Comparison of ENCODE assay signal across 9 mouse cellular contexts in genomic region chr6:84584783-84585685, GRCm38 (mm10). TPM values are rescaled to one million over a fixed set of nuclear protein-coding genes. Genes with fewer than 3 reads are reported as not detected.
DNase-seq lines count a peak whose midpoint lies in the region; ATAC-seq and TF ChIP-seq lines count a peak whose summit lies in the region.
"Had no signal": no experiment of that assay in that cellular context is flagged by ENCODE, and none has a peak within 500 bp of the region (broad histone marks: within the 10 kb centered on the region; RNA-seq: fewer than 3 reads in every experiment).

No protein-coding gene starts in this region.

- WGBS in forebrain, embryonic 12.5 days = under 1% methylated on average over 66 of the region's 66 CpGs
- under 1% methylated on average over 66 of the region's 66 CpGs for WGBS in heart, postnatal 0 days
- under 1% methylated on average over 66 of the region's 66 CpGs for WGBS in midbrain, postnatal 0 days

- DNase-seq in left cerebral cortex, adult 2 months (ENCODE audit: extremely low spot score in 1 of 2, low spot score in 2 of 2) = no peak
- no peak for DNase-seq in left cerebral cortex, adult 9 months (ENCODE audit: low spot score in 2 of 2)
- DNase-seq in heart, postnatal 0 days (ENCODE audit: low spot score) = no peak
- peak; percentile 41 to 50 for DNase-seq in kidney, postnatal 4 days
- DNase-seq in midbrain, postnatal 0 days (ENCODE audit: low spot score) = no peak
- DNase-seq in right cerebral cortex, postnatal 4 days = no peak

- H3K4me2 ChIP-seq in forebrain, embryonic 12.5 days = peak overlapping the region; percentile 91
- peak overlapping the region; percentile 79 for H3K4me2 ChIP-seq in heart, postnatal 0 days (ENCODE audit: low read depth, low read length)
- peak overlapping the region; percentile 60 for H3K4me2 ChIP-seq in midbrain, postnatal 0 days (ENCODE audit: low read depth, low read length, poor library complexity, severe bottlenecking)

- intact Hi-C loops in left cerebral cortex, adult 2 months (cut with DNase I) = loop anchor here (5.0 kb wide), 1 partner anchor 158 kb away; no protein-coding TSS in a partner anchor

- no peak for ATAC-seq in forebrain, embryonic 12.5 days (ENCODE audit: low FRiP score)
- peak; percentile 52 for ATAC-seq in heart, postnatal 0 days (ENCODE audit: insufficient read depth, low read depth)
- ATAC-seq in midbrain, postnatal 0 days (ENCODE audit: low FRiP score) = no peak
- no peak for ATAC-seq in monocyte, adult 5-6 weeks (replicated peaks; ENCODE audit: insufficient number of reproducible peaks, low FRiP score, low TSS enrichment, poor library complexity, severe bottlenecking)

- no peaks in the 10 kb centered on the region for H3K9me3 ChIP-seq in forebrain, embryonic 12.5 days
- H3K9me3 ChIP-seq in heart, postnatal 0 days (replicated peaks; ENCODE audit: control insufficient read depth, low read length) = no peaks in the 10 kb centered on the region
- H3K9me3 ChIP-seq in midbrain, postnatal 0 days (ENCODE audit: low read length) = no peaks in the 10 kb centered on the region

- H3K27ac ChIP-seq in left cerebral cortex, adult 2 months = no peak overlapping the region
- H3K27ac ChIP-seq in forebrain, embryonic 12.5 days = peak overlapping the region; percentile 13; the same call in 1 of the 2 replicates
- no peak overlapping the region for H3K27ac ChIP-seq in heart, postnatal 0 days (ENCODE audit: low read depth)
- H3K27ac ChIP-seq in midbrain, postnatal 0 days (ENCODE audit: low read depth, low read length) = no peak overlapping the region

- peaks cover 100% of the 10 kb centered on the region for H3K27me3 ChIP-seq in forebrain, embryonic 12.5 days
- H3K27me3 ChIP-seq in heart, postnatal 0 days (ENCODE audit: control insufficient read depth, insufficient read depth, low read length) = peaks cover 85% of the 10 kb centered on the region
- H3K27me3 ChIP-seq in midbrain, postnatal 0 days (ENCODE audit: insufficient read depth, low read length) = peaks cover 79% of the 10 kb centered on the region

- peaks cover 70% of the 10 kb centered on the region for H3K4me1 ChIP-seq in forebrain, embryonic 12.5 days
- H3K4me1 ChIP-seq in heart, postnatal 0 days (ENCODE audit: control insufficient read depth, insufficient read depth) = peaks cover 37% of the 10 kb centered on the region
- H3K4me1 ChIP-seq in midbrain, postnatal 0 days (ENCODE audit: insufficient read depth, low read length) = peaks cover 28% of the 10 kb centered on the region

- no peak for TF ChIP-seq CTCF in left cerebral cortex, adult 2 months (IDR thresholded peaks at IDR 0.05)
- TF ChIP-seq CTCF in heart, postnatal 0 days (IDR thresholded peaks at IDR 0.05; ENCODE audit: low read depth) = no peak
- no peak for TF ChIP-seq CTCF in midbrain, postnatal 0 days (IDR thresholded peaks at IDR 0.05)

- peak overlapping the region; percentile 19 for H3K4me3 ChIP-seq in left cerebral cortex, adult 2 months
- peak overlapping the region; percentile 47 for H3K4me3 ChIP-seq in forebrain, embryonic 12.5 days (replicated peaks)
- H3K4me3 ChIP-seq in heart, postnatal 0 days (ENCODE audit: low read depth, low read length) = peak overlapping the region; percentile 52
- peak overlapping the region; percentile 40 for H3K4me3 ChIP-seq in midbrain, postnatal 0 days (ENCODE audit: low read depth, low read length)

- H3K36me3 ChIP-seq in forebrain, embryonic 12.5 days (replicated peaks) = no peaks in the 10 kb centered on the region
- H3K36me3 ChIP-seq in heart, postnatal 0 days (replicated peaks; ENCODE audit: control insufficient read depth, insufficient read depth, low read length) = no peaks in the 10 kb centered on the region
- no peaks in the 10 kb centered on the region for H3K36me3 ChIP-seq in midbrain, postnatal 0 days (ENCODE audit: insufficient read depth, low read length)

- no peak overlapping the region for H3K9ac ChIP-seq in forebrain, embryonic 12.5 days
- H3K9ac ChIP-seq in heart, postnatal 0 days (replicated peaks; ENCODE audit: low read depth, low read length) = peak overlapping the region; percentile 29; the same call in 1 of the 2 replicates
- no peak overlapping the region for H3K9ac ChIP-seq in midbrain, postnatal 0 days (replicated peaks; ENCODE audit: low read length, poor library complexity, severe bottlenecking)

- TF ChIP-seq EP300 in heart, postnatal 0 days (IDR thresholded peaks at IDR 0.05; ENCODE audit: low read depth) = no peak

RNA-seq across cellular contexts. Expression of gene Cyp26b1, which starts 8.7 kb away (rescaled TPM):
- total RNA-seq in left cerebral cortex, adult 2 months (2021) = 10 to 100 TPM in 1 of 2 experiments, 1 to 10 TPM in 1; 7.9 to 11.9 TPM
- polyA plus RNA-seq in forebrain, embryonic 12.5 days (2016; fragmentation: Nextera tagmentation; extraction: Ambion mirVana) = 1.4 and 1.9 TPM in 2 replicates
- 2.9 TPM in 1 of 2 replicates, not detected in the other for total RNA-seq in heart, postnatal 0 days (2014; rRNA removed; ENCODE audit: low replicate concordance)
- polyA plus RNA-seq in heart, postnatal 0 days (2015; fragmentation: Nextera tagmentation; extraction: Ambion mirVana) = 0.40 and 0.46 TPM in 2 replicates
- 19.7 and 36.7 TPM in 2 replicates for total RNA-seq in midbrain, postnatal 0 days (2014; rRNA removed)
- 6.4 and 6.7 TPM in 2 replicates for polyA plus RNA-seq in midbrain, postnatal 0 days (2015; fragmentation: Nextera tagmentation; extraction: Ambion mirVana)
- total RNA-seq in monocyte, adult 5-6 weeks (2017) = not detected in 3 replicates
- total RNA-seq: CH12.LX had no signal

Comparison
In these comparisons a context has a peak if more than half of its experiments do, and no peak if none do; other contexts are left out.
1. DNase-seq: peak in kidney, postnatal 4 days (2 of 2); none in left cerebral cortex, adult 2 months (0 of 2), left cerebral cortex, adult 9 months (0 of 2), heart, postnatal 0 days (single experiment), midbrain, postnatal 0 days (single experiment) and right cerebral cortex, postnatal 4 days (single experiment).
2. Peak in every context shown above with its lines, with median percentiles within 50 percentile points of each other: H3K4me3 ChIP-seq and H3K4me2 ChIP-seq.